Mouse (Mus musculus): ENCODE data around the gene Ruvbl1.

Ruvbl1 gene

DNA sequence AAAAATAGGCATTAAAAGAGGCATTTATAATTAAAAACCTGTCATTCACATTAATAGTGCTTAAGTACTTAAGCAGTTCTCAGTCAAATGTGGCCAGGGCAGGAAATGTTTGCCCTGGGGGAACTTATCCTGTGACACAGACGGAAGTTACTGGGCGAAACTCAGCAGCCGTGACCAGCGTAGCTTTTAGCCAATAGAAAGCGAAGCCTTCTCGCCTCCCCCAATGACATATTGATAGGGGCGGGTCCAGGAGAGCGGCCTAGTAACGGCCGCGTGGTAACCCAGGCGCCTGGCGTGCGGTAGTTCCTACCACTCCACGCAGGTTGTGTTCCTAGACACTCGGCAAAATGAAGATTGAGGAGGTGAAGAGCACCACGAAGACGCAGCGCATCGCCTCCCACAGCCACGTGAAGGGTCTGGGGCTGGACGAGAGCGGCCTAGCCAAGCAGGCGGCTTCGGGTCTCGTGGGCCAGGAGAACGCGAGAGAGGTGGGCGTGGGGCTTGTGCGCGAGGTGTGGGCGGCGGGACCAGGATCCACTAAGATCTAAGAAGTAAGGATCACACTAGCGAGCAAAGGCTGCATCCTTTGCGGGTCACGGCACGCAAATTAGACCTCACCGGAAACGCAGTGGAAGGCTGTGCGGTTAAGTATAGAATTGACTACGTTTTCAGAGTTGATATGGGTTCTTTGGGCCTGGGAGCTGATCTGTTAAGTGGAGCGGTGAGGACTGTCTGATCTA, at the start of gene Ruvbl1:
Gene Ruvbl1 (plus strand): TSS at position 229 of the 740 bp plus-strand sequence.
- DNase-seq (ENCODE audit: low spot score in 2 of 2) = peak; percentile 90

DNA sequence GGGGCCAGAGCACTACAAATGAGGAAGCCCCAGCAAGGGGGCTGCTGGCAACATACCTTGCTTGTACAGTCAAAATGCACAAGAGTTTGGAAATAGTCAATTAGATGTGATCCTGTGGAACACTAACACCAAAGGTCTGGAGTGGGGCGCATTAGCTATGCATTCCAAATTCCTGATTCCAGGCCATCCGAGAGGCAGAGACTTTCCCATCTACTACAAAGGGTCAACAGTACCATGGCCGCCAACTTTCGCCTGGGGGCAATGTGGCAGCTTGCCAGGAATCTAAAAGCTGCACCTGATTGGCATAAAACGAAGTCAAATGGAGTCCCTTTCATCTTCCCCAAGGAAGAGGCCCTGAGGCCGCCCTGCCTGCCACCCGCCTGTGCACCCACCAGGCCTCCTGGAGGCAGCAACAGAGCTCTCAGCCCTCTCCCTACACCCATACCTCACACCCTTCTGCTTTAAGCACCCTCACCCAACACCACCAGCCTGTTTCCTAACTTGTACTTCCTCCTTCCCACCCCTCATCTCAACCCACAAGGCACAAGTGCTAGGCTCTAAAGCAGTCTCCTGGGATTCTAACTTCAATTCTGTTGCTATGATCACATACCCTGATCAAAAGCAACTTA, 49.0 kb upstream of the Ruvbl1 start:
- no peak for DNase-seq (ENCODE audit: low spot score in 2 of 2)

DNA sequence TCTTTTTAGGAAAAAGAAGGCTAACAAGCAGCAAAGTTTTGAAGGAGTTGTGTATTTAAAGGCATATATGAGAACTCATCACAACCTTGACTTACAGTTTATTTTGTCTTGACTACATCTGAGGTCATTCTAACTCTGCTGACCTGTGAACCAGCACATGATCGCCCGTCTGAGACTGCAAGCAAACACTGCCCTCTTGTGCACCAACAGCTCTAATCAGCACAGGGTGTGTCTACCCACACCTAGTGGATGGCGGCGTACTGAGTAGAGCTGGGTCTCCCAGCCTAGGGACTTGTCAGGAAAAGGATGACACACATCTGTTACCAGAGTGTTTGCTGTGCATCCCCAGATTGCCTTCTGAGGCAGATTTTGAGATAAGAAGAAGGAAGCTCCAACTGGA, 34.0 kb upstream of the Ruvbl1 start:
- DNase-seq (ENCODE audit: low spot score in 2 of 2) = no peak

DNA sequence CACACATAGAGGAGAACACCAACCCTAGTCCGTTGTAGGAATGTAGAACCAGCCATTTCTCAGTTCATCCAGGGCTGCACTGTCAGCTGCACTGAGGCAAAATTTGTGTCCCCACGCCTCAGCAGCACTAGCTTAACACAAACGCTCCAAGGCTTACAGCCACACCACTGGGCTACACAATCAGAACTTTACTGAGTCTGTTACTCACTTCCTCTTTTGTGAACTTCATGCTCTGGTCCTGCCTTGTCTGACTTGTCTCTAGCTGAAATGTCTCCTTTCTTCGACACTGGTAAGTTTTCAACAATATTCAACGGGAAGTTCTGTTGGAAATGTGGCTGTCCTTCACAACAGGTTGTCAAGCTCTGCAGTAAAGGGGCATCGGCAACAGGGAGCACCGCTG, 29.6 kb upstream of the Ruvbl1 start:
- no peak for DNase-seq (ENCODE audit: low spot score in 2 of 2)

DNA sequence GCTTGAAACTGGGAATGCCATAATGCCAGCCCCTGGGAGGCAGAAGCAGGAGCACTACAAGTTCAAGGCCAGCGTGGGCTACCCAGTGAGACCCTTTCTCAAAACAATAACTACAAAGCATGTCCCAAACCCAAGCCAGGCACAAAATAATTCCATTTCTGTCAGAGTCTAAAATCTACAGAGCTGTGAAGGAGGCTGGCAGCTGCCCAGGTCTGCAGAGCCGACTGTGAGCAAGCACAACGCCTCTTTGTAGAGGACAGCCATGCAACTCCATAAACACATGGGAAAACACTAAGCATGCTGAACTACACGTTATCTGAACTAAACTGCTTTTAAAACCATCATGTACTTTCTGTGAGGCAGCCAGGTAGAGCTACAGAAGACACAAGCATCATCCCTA, 26.2 kb upstream of the Ruvbl1 start:
- no peak for DNase-seq (ENCODE audit: low spot score in 2 of 2)

DNA sequence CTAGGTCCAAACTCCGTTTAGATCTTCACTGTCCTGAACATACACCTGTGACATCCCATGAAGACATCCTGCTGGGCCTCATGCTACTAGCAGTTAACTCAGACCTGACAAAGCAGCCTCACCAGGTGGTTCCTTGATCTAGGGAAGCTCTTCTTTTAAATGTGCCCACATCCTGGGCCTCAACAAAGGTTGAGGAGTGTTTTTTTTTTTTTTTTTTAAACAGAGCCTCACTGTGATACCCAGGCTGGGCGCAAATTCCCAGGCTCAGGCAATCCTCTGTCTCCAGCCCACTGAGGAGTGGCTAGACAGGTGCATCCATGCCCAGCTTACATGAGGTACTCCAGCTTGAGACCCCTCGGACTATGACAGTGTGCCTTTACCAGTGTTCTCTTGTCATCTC, 22.7 kb upstream of the Ruvbl1 start:
- DNase-seq (ENCODE audit: low spot score in 2 of 2) = no peak

DNA sequence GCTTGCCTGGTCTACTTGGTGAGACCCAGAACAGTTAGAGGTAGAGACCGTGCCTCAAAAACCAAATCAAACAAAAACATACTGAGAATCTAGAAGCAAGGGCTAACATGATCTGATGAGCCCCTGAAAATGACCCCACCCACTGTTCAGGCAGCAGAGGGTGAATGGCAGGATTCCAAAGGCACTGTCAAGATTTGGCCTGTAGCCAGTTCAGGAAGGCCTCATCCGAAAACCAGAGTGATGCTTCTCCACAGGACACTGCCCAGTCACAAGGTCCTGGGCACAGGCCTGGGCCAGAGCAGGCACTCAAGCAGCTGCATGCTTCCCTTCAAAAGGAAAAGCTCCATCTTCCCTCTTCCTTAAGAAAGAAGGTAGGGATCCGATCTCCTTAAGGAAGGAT, 21.8 kb upstream of the Ruvbl1 start:
- DNase-seq (ENCODE audit: low spot score in 2 of 2) = no peak

DNA sequence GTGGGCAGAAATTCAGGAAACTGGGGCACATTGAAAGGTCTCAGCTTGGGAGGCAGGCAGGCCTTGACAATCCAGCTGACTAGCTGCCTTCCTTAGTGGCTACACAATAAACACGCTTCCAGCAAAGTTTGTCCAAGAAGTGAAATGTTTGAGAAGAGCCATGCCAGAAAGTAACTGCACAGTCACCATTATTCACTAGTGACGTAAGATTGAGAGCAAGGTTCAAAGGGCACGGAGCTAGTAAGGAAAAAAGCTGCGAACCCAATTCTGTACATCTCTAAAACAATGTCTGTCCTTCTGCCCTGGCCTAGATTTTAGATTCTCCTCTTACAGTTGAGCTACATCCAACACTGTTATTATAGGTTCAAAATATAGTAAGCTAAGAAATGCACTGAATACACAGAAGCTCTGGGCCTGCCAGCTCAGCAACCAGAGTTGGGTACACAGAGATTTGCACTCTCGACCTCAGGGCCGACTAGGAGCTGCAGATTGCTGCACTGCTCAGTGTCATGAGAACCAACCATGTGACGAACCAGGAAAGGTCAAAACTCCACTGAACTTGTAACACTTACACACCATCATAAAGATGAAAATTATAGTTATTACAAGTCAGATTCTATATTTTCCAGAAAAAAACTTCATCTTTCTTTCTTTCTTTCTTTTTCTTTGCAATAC, 21.0 kb upstream of the Ruvbl1 start:
- no peak for DNase-seq (ENCODE audit: low spot score in 2 of 2)

DNA sequence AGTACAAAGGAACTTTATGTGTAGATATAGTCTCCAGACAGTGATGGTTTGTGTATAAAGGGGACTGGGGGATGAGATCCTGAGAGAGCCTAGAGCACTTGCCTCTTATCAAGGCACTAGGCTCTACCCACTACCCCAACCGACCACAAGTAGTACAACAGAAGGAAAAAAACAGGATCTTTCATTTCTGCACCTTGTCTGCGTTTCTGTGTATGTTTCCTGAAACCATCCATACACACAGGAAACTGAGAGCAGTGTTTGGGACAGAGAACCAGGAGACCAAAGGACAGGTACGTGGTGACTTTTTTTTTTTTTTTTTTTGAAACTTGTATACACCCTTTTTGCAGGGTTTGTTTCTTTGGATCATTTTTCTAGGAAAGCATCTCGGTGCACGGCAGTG, 19.5 kb upstream of the Ruvbl1 start:
- no peak for DNase-seq (ENCODE audit: low spot score in 2 of 2)

DNA sequence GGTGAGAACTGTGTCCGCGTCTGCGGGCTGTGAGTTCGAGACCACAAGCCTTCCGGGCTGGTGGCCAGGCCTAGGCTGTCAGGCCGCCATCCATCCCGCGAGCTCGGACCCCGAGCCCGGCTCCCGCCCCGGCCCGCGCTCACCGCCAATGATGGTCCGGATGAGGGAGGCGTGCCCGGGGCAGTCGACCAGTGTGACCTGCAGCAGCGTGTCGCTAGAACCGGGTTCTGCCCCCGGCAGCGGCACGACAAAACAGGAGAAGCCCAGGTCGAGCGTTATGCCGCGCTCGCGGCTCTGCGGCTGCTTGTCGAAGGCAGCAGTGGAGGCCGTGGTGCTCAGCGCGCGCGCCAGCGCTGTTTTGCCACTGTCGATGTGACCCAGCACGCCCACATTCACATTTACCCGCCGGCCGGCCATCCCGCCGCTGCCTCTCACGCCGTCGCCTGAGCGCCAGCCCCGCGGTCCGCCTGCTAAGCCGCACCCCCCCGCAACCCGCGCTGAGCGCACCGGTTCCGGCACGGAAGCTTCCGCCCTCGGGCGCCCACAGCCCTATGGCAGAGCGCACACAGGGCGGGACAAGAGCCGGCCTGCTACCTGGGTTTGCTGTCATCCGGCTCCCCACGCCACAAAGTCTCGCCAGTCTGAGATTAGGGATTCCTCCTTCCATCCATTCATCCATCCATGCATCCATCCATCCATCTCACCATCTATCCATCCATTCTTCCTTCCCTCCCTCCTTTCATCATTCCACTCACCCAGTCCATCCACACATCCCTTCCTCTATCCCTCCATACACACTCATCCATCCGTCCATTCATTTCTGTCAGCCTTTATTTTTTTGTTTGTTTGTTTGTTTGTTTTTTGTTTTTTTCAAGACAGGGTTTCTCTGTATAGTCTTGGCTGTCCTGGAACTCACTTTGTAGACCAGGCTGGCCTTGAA, 18.9 kb upstream of the Ruvbl1 start, which contains the start of gene Eefsec:
Gene Eefsec (minus strand): TSS at position 477 of the 940 bp plus-strand sequence.
- DNase-seq (ENCODE audit: low spot score in 2 of 2) = peak; percentile 75 to 83

DNA sequence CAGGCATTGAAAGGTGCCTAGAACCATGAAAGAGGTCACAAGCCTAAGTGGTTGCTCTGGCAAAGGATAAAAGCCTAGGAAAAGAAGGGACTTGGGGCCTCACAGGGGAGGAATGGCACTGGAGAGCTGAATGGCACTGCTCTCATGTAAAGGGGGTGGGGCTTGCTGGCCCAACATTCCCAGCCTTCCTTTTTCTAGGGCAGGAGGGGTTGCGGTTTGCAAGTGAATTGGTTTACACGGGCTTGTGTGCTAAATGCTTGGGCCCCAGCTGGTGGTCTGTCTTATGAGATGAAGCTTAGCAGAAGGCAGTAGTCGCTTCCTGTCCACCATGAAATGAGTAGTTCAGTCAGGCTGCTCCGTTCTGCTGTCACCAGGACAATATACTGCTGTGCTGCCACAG, 17.8 kb upstream of the Ruvbl1 start:
- no peak for DNase-seq (ENCODE audit: low spot score in 2 of 2)

DNA sequence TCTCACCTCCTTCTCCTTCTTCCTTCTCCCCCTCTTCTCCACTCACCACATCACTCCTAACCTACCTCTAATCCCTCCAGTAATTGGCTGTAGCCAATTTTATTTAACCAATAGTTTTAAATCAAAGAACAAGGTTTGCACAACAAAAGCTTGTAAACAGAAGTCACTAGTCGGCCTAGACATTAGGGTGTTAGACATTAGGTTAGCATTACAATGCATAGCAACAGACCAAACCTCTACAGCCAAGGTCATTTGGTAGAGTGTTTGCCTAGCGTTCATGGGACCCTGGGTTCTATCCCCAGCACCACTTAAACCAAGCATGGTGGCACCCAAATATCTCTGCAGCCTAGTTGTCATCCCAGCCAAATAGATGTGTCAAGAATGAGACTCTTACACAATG, 10.7 kb upstream of the Ruvbl1 start:
- DNase-seq (ENCODE audit: low spot score in 2 of 2) = no peak

DNA sequence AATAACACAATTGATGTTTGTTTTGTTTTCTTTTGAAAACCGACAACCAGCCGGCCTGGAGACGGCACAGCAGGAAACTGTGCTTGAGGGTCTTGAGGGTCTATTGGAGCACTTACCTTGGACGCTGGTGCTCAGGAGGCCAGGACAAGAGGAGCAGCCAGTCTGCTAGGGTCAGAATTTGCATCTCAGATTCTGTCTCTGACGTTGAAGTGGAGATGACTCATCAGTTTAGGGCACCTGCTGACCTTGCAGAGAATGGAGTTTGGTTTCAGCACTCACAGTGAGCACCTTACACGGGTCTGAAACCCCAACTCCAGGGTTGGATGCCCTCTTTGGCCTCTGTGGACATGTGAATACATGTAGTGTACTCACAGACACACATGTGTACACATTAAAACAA, 4.7 kb downstream of the Ruvbl1 start:
- DNase-seq (ENCODE audit: low spot score in 2 of 2) = no peak

DNA sequence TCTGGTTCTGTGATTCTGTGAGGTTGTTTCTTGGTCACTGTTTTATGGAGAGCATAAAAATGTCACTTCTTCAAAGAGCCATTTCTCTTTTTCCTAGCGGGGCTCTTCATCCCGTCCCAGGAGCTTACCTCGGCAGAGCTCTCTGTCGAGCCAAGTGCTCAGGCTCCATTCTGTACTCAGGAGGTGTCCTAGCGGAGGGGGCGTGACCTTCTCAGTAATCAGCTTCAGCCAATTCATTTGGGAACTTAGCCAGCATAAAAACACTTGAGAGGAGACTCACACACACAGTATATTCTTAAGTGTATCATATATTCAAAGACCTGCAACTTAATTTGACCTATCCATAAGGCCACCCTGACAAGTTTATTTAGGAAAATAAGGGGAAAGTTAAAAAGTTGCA, 15.2 kb downstream of the Ruvbl1 start:
- DNase-seq (ENCODE audit: low spot score in 2 of 2) = no peak

DNA sequence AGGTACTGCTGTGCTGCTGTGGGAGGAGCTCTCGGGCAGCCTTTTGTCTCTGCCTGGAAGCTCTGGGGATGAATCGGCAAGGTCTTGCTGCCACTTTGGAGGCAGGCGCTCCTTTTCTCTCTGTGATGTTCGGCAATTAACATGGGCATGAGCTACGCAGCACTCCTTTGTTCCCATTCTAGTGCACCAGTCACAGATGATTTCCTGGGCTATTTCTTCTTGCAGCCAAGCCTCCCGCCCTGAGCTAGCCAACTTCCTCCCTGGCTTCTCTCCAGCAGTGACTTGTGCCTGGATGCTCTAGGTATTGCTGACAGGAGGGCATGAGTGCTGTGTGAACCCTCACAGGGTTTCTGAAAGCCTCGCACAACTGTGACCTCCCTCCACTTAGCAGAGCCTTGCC, 17.9 kb downstream of the Ruvbl1 start:
- no peak for DNase-seq (ENCODE audit: low spot score in 2 of 2)

DNA sequence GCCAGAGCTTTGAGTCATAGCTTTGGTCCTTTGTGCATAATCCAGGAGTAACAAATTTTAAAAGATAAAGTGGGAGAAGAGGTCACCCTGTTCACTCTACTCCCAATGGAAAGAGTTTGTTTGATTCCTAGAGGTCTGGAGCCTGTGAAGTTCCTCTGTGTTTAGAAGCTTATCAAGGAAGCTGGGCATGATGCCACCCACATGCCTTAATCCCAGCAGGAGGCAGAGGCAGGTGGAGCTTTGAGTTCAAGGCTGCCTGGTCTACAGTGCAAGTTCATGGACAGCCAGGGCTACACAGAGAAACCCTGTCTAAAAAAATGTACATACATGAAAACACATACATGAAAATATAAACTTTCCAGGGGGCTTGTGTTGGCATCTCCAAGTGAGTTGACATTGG, 18.7 kb downstream of the Ruvbl1 start:
- no peak for DNase-seq (ENCODE audit: low spot score in 2 of 2)

DNA sequence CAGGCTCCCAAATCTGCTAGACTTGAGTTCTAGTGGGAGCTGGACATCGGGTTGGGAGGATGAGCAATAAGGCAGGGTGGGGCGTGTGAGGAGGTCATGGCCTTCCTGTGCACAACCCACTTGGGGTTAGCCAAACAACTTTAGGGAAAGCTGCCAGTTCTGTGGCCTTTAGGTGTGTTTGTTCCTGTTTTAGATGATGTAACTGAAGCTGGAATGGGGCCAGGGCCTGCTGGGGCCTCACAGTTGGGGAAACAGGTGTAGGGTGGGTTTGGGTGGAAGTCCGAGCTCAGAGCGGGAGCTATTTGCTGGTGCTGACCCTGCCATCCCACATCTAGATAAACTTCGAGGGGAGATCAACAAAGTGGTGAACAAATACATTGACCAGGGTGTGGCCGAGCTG, 20.2 kb downstream of the Ruvbl1 start:
- DNase-seq (ENCODE audit: low spot score in 2 of 2) = no peak

DNA sequence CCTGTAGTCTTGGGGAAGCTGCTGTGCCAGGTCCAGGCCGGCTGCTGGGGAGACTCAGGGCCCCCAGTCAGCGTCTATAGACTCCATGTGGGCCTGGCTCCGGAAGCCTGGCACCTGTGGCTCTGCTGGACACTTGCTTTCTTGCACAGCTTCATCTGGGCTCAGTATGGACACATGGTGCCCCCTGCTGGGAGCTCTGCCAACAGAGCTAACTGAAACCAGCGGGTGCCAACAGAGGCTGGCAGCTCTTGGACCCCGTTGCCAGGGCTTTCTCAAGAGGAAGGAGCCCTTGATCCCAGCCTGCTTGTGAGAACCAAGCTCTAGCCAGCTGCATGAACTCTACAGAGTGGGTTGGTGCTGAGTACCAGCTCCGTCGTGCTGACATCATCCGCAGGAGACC, 21.7 kb downstream of the Ruvbl1 start:
- peak; percentile 69 to 77 for DNase-seq (ENCODE audit: low spot score in 2 of 2)

DNA sequence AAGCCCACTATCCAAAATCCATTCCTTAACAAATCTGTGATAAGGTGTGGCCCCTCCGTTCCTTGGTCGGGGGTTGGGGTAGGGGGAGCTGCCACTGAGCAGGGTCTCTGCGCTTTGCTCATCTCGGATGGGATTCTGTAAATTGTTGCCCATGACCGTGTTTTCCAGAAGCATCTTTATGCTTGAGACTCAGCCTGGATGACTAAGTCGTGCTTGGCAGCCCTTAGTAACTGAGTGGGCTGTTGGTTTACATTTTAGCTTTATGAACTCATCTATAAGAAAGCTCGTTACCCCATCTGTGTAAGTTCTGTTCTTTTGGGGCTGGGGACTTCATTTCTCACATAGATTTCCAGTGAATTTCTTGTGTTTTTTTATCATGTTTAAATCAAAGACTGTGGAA, 23.8 kb downstream of the Ruvbl1 start:
- DNase-seq (ENCODE audit: low spot score in 2 of 2) = no peak

DNA sequence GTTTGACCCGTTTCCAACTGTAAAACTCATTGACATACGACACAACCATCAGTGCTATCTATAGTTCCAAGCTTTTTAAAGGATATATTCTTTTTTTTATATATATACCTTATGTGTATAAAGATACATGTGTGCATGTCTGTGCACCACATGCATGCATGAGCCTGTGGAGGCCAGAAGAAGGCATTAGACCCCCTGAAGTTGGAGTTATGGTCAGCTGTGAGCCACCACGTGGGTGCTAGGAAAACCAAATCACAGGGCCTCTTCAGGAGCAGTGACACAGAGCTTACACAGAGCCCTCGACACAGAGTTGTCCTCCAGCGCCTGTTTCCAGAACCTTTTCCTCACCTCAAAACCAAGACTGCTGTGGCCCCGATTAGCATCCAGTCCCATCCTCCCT, 24.6 kb downstream of the Ruvbl1 start:
- no peak for DNase-seq (ENCODE audit: low spot score in 2 of 2)

DNA sequence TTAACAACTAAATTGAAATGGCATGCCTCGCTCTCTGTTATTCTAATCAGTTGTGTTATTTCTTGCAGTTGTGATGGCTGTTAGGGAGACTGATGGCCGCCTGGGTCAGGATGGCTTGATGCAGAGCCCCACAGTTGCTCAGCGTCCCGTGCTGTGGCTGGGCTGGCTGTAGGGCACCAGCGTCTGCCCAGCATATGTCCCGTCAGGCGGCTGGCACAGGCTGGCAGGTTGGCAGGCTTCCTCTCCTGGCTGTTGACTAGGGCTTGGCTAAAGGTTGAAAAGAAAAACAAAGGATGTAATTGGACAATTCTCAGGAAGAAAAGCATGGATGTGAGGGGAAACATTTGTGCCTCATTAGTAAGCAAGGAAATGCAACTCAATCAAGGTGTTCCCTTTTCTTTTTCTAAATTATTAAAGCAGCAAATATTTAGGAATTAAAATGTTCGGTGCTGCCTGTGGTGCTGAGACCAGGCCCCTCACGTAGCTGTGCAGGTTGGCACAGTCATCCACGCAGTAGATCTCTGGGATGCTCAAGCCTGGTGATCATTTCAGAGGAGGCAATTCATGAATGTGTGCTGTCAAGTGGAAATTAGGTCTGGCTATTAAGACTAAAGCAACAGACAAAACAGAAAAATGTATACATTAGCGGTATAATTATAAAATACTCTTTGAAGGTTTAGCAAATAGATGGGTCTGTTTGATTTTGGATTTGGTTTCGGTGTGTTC, 25.6 kb downstream of the Ruvbl1 start:
- DNase-seq (ENCODE audit: low spot score in 2 of 2) = peak in 1 of 2 experiments; percentile 44

Data from frontal cortex, postnatal 10 days (tissue).